Mouse (Mus musculus) intestine, postnatal 0 days (tissue): ENCODE results near the gene Fam98b. TPM values are rescaled to one million over a fixed set of nuclear protein-coding genes. Genes with fewer than 3 reads are reported as not detected.

Experiments
- ATAC-seq: fragments of 200-750 bp; cut with Nextera tagmentation; 2 replicates; pipeline ENCODE4 v1.8.0; 2017; ENCODE audit warnings: mild to moderate bottlenecking, moderate TSS enrichment, moderate library complexity
- H3K27ac ChIP-seq: fragments of 300-500 bp; sonication (generic); 2 replicates; pipeline ENCODE4 v1.5.1; 2014; ENCODE audit warnings: mild to moderate bottlenecking, low read depth, low read length, moderate library complexity
- H3K27me3 ChIP-seq: fragments of 300-500 bp; sonication (generic); replicated peaks from 2 replicates; pipeline ENCODE4 v1.6.1; 2014; ENCODE audit warnings: low read length, mixed read lengths; ENCODE audit not compliant: control insufficient read depth, insufficient read depth
- H3K36me3 ChIP-seq: fragments of 300-500 bp; sonication (generic); 2 replicates; pipeline ENCODE4 v1.6.1; 2014; ENCODE audit warnings: mild to moderate bottlenecking, moderate library complexity; ENCODE audit not compliant: control insufficient read depth, insufficient read depth
- H3K4me1 ChIP-seq: fragments of 300-500 bp; sonication (generic); replicated peaks from 2 replicates; pipeline ENCODE4 v1.6.1; 2014; ENCODE audit warnings: antibody characterized with exemption, low read length, mixed read lengths; ENCODE audit not compliant: control insufficient read depth, insufficient read depth
- H3K4me2 ChIP-seq: fragments of 300-500 bp; sonication (generic); replicated peaks from 2 replicates; pipeline ENCODE4 v1.6.1; 2014; ENCODE audit warnings: low read depth, mild to moderate bottlenecking, moderate library complexity
- H3K4me3 ChIP-seq: fragments of 300-500 bp; sonication (generic); 2 replicates; pipeline ENCODE4 v1.5.1; 2014; ENCODE audit warnings: low read depth, low read length
- H3K9ac ChIP-seq: fragments of 300-500 bp; sonication (generic); 2 replicates; pipeline ENCODE4 v1.6.1; 2014; ENCODE audit warnings: mild to moderate bottlenecking, low read depth, low read length
- H3K9me3 ChIP-seq: fragments of 300-500 bp; sonication (generic); 2 replicates; pipeline ENCODE4 v1.6.1; 2016; ENCODE audit warnings: mixed run types; ENCODE audit not compliant: control insufficient read depth
- CTCF ChIP-seq: sonication (generic); IDR thresholded peaks from 2 replicates; pipeline ENCODE4 v1.5.1; 2016; ENCODE audit warnings: low read depth, mild to moderate bottlenecking, control low read depth, antibody characterized with exemption, moderate library complexity
- WGBS: fragments of 180-500 bp; shearing (Covaris S2); extraction: QIAGEN DNeasy Blood & Tissue Kit; methylation state at CpG from one replicate; pipeline ENCODE4 v1.1.7; 2014; 5-methylcytosine and 5-hydroxymethylcytosine counted together
- polyA plus RNA-seq: library from polyadenylated mRNA; unstranded; fragments of >200 nt; fragmentation: Nextera tagmentation; extraction: Ambion mirVana; gene quantifications from 2 replicates; pipeline ENCODE4 v1.2.1, GENCODE M21; 2015

Gene Fam98b
- polyA plus RNA-seq, 1 experiment from 2014 or later, result 8.5 TPM

- no peak for ATAC-seq
- peak; percentile 34; the same call in 1 of the 2 replicates for TF ChIP-seq CTCF
These were observed 33.4 kb upstream of the Fam98b start for GRCm38 (mm10) chr2:117216152-117216551.

GRCm38 (mm10) chr2:117217695-117218216, 31.8 kb upstream of the Fam98b start:
- TF ChIP-seq CTCF, result no peak
- no peak overlapping the region for H3K27ac ChIP-seq
- 0 out of 2 replicates have a peak overlapping the region, but pooled peaks have one; percentile 6 for H3K4me2 ChIP-seq
- H3K27me3 ChIP-seq, result no peaks in the 10 kb centered on the region
- no peak overlapping the region for H3K4me3 ChIP-seq
- WGBS, result 7% methylated on average over 13 of the region's 15 CpGs
- no peak for ATAC-seq
- H3K4me1 ChIP-seq, result no peaks in the 10 kb centered on the region
- H3K36me3 ChIP-seq, result no peaks in the 10 kb centered on the region
- H3K9me3 ChIP-seq, result no peaks in the 10 kb centered on the region
- no peak overlapping the region for H3K9ac ChIP-seq

More at GRCm38 (mm10) chr2:117216152-117216551, 33.4 kb upstream of the Fam98b start:
- H3K27ac ChIP-seq, result no peak overlapping the region
- H3K4me3 ChIP-seq, result no peak overlapping the region
- H3K9ac ChIP-seq, result no peak overlapping the region
- no peaks in the 10 kb centered on the region for H3K27me3 ChIP-seq
- H3K4me1 ChIP-seq, result no peaks in the 10 kb centered on the region
- no peaks in the 10 kb centered on the region for H3K9me3 ChIP-seq
- 48% methylated on average over 2 of the region's 2 CpGs for WGBS
- H3K4me2 ChIP-seq, result no peak overlapping the region
- H3K36me3 ChIP-seq, result no peaks in the 10 kb centered on the region

- WGBS, result 89% methylated on average over 4 of the region's 4 CpGs
- no peaks in the 10 kb centered on the region for H3K4me1 ChIP-seq
These were observed 30.0 kb upstream of the Fam98b start for GRCm38 (mm10) chr2:117219536-117219935.

GRCm38 (mm10) chr2:117222651-117223050, 26.9 kb upstream of the Fam98b start:
- no peak overlapping the region for H3K4me3 ChIP-seq
- H3K4me1 ChIP-seq, result no peaks in the 10 kb centered on the region
- H3K36me3 ChIP-seq, result no peaks in the 10 kb centered on the region
- no peak for ATAC-seq
- H3K9ac ChIP-seq, result no peak overlapping the region
- H3K27me3 ChIP-seq, result no peaks in the 10 kb centered on the region
- WGBS, result 74% methylated on average over 9 of the region's 9 CpGs
- no peak overlapping the region for H3K4me2 ChIP-seq
- no peaks in the 10 kb centered on the region for H3K9me3 ChIP-seq
- no peak overlapping the region for H3K27ac ChIP-seq
- TF ChIP-seq CTCF, result no peak

More at GRCm38 (mm10) chr2:117219536-117219935, 30.0 kb upstream of the Fam98b start:
- no peak for TF ChIP-seq CTCF
- Histone ChIP-seq H3K4me3 (no peak overlapping the region), H3K9ac (no peak overlapping the region), H3K36me3 (no peaks in the 10 kb centered on the region), H3K27ac (no peak overlapping the region), H3K27me3 (no peaks in the 10 kb centered on the region), H3K4me2 (no peak overlapping the region), H3K9me3 (no peaks in the 10 kb centered on the region)
- ATAC-seq, result no peak

GRCm38 (mm10) chr2:117228601-117229125, 20.9 kb upstream of the Fam98b start:
- WGBS, result 55% methylated on average over 11 of the region's 11 CpGs
- no peak for ATAC-seq
- Histone ChIP-seq H3K36me3 (no peaks in the 10 kb centered on the region), H3K4me2 (no peak overlapping the region), H3K4me3 (no peak overlapping the region), H3K9ac (no peak overlapping the region), H3K27me3 (no peaks in the 10 kb centered on the region; the same call in 1 of the 2 replicates), H3K4me1 (no peaks in the 10 kb centered on the region), H3K9me3 (no peaks in the 10 kb centered on the region), H3K27ac (no peak overlapping the region)
- no peak for TF ChIP-seq CTCF

GRCm38 (mm10) chr2:117230261-117230660, 19.3 kb upstream of the Fam98b start:
- Histone ChIP-seq H3K9me3 (no peaks in the 10 kb centered on the region), H3K4me1 (no peaks in the 10 kb centered on the region), H3K27me3 (no peaks in the 10 kb centered on the region; the same call in 1 of the 2 replicates), H3K9ac (no peak overlapping the region), H3K4me2 (no peak overlapping the region), H3K4me3 (no peak overlapping the region), H3K27ac (no peak overlapping the region), H3K36me3 (no peaks in the 10 kb centered on the region)
- 84% methylated on average over 7 of the region's 7 CpGs for WGBS
- no peak for TF ChIP-seq CTCF
- no peak for ATAC-seq
